Mouse (Mus musculus): ENCODE measurements around the gene Pkp4.

- TF ChIP-seq CTCF (IDR thresholded peaks at IDR 0.05; ENCODE audit: low read depth) (no peak), EP300 (IDR thresholded peaks at IDR 0.05; ENCODE audit: low read depth) (no peak)
These were observed 243.4 kb downstream of the Pkp4 start for GRCm38 (mm10) chr2:59404022-59404421.
